Mouse (Mus musculus): Measurements from ENCODE around the gene Gclc. TPM values are rescaled to one million over a fixed set of nuclear protein-coding genes. Genes with fewer than 3 reads are reported as not detected.
A peak's percentile ranks its signal among the peaks of the same experiment; 100 is the strongest.

Gclc gene
- polyA plus RNA-seq, 1 experiment, result 13.0 TPM

- H3K27ac ChIP-seq (ENCODE audit: insufficient read depth, low read depth, low read length), result no peak overlapping the region
- no peak overlapping the region for H3K4me3 ChIP-seq (ENCODE audit: low read depth, low read length)
- no peaks in the 10 kb centered on the region for H3K27me3 ChIP-seq (ENCODE audit: control insufficient read depth, insufficient read depth, low read length)
- WGBS, result 93% methylated on average over 6 of the region's 6 CpGs
- TF ChIP-seq POLR2A (IDR thresholded peaks at IDR 0.05; ENCODE audit: low read depth, low read length) (no peak), CTCF (IDR thresholded peaks at IDR 0.05; ENCODE audit: extremely low read depth, insufficient read length, insufficient replicate concordance, low read depth, low read length) (no peak)
- no peaks in the 10 kb centered on the region for H3K4me1 ChIP-seq (ENCODE audit: control insufficient read depth, insufficient read depth, insufficient read length, low read length)
- H3K36me3 ChIP-seq (ENCODE audit: control insufficient read depth, insufficient read depth, low read length), result peaks cover 2% of the 10 kb centered on the region; the same call in 1 of the 2 replicates
Observed at GRCm38 (mm10) chr9:77770909-77771308, 16.6 kb downstream of the Gclc start.

- H3K4me1 ChIP-seq (ENCODE audit: control insufficient read depth, insufficient read depth, insufficient read length, low read length), result peaks cover 4% of the 10 kb centered on the region; the same call in 1 of the 2 replicates
- H3K27me3 ChIP-seq (ENCODE audit: control insufficient read depth, insufficient read depth, low read length), result no peaks in the 10 kb centered on the region
- no peak overlapping the region for H3K27ac ChIP-seq (ENCODE audit: insufficient read depth, low read depth, low read length)
- H3K36me3 ChIP-seq (ENCODE audit: control insufficient read depth, insufficient read depth, low read length), result peaks cover 5% of the 10 kb centered on the region
- no peak overlapping the region for H3K4me3 ChIP-seq (ENCODE audit: low read depth, low read length)
- 89% methylated on average over 5 of the region's 5 CpGs for WGBS
- TF ChIP-seq CTCF (IDR thresholded peaks at IDR 0.05; ENCODE audit: extremely low read depth, insufficient read length, insufficient replicate concordance, low read depth, low read length) (no peak), POLR2A (IDR thresholded peaks at IDR 0.05; ENCODE audit: low read depth, low read length) (no peak)
Observed at GRCm38 (mm10) chr9:77771330-77771729, 17.0 kb downstream of the Gclc start.

GRCm38 (mm10) chr9:77771765-77772383 lies 17.5 kb downstream of the Gclc start:
- Histone ChIP-seq H3K36me3 (ENCODE audit: control insufficient read depth, insufficient read depth, low read length) (peaks cover 6% of the 10 kb centered on the region), H3K4me3 (ENCODE audit: low read depth, low read length) (no peak overlapping the region), H3K27me3 (ENCODE audit: control insufficient read depth, insufficient read depth, low read length) (no peaks in the 10 kb centered on the region), H3K4me1 (ENCODE audit: control insufficient read depth, insufficient read depth, insufficient read length, low read length) (peaks cover 6% of the 10 kb centered on the region; the same call in 1 of the 2 replicates), H3K27ac (ENCODE audit: insufficient read depth, low read depth, low read length) (no peak overlapping the region)
- 81% methylated on average over 10 of the region's 10 CpGs for WGBS
- TF ChIP-seq POLR2A (IDR thresholded peaks at IDR 0.05; ENCODE audit: low read depth, low read length) (no peak), CTCF (IDR thresholded peaks at IDR 0.05; ENCODE audit: extremely low read depth, insufficient read length, insufficient replicate concordance, low read depth, low read length) (no peak)

GRCm38 (mm10) chr9:77776720-77777515 lies 22.6 kb downstream of the Gclc start:
- 33% methylated on average over 7 of the region's 7 CpGs for WGBS
- H3K36me3 ChIP-seq (ENCODE audit: control insufficient read depth, insufficient read depth, low read length), result peaks cover 29% of the 10 kb centered on the region
- no peaks in the 10 kb centered on the region for H3K27me3 ChIP-seq (ENCODE audit: control insufficient read depth, insufficient read depth, low read length)
- H3K27ac ChIP-seq (ENCODE audit: insufficient read depth, low read depth, low read length), result peak overlapping the region; percentile 35; the same call in 1 of the 2 replicates
- H3K4me3 ChIP-seq (ENCODE audit: low read depth, low read length), result no peak overlapping the region
- TF ChIP-seq POLR2A (IDR thresholded peaks at IDR 0.05; ENCODE audit: low read depth, low read length) (no peak), CTCF (IDR thresholded peaks at IDR 0.05; ENCODE audit: extremely low read depth, insufficient read length, insufficient replicate concordance, low read depth, low read length) (no peak)
- peaks cover 12% of the 10 kb centered on the region; the same call in 1 of the 2 replicates for H3K4me1 ChIP-seq (ENCODE audit: control insufficient read depth, insufficient read depth, insufficient read length, low read length)

- no peak overlapping the region for H3K4me3 ChIP-seq (ENCODE audit: low read depth, low read length)
- TF ChIP-seq POLR2A (IDR thresholded peaks at IDR 0.05; ENCODE audit: low read depth, low read length) (no peak), CTCF (IDR thresholded peaks at IDR 0.05; ENCODE audit: extremely low read depth, insufficient read length, insufficient replicate concordance, low read depth, low read length) (no peak)
- no peaks in the 10 kb centered on the region for H3K27me3 ChIP-seq (ENCODE audit: control insufficient read depth, insufficient read depth, low read length)
- 32% methylated on average over 5 of the region's 5 CpGs for WGBS
- H3K4me1 ChIP-seq (ENCODE audit: control insufficient read depth, insufficient read depth, insufficient read length, low read length), result peaks cover 12% of the 10 kb centered on the region
- H3K36me3 ChIP-seq (ENCODE audit: control insufficient read depth, insufficient read depth, low read length), result peaks cover 29% of the 10 kb centered on the region
- peak overlapping the region; percentile 53; the same call in 1 of the 2 replicates for H3K27ac ChIP-seq (ENCODE audit: insufficient read depth, low read depth, low read length)
Observed at GRCm38 (mm10) chr9:77777622-77778021, 23.3 kb downstream of the Gclc start.

GRCm38 (mm10) chr9:77779711-77780110 lies 25.4 kb downstream of the Gclc start:
- WGBS, result 96% methylated on average over 4 of the region's 4 CpGs
- H3K4me1 ChIP-seq (ENCODE audit: control insufficient read depth, insufficient read depth, insufficient read length, low read length), result peaks cover 12% of the 10 kb centered on the region
- TF ChIP-seq POLR2A (IDR thresholded peaks at IDR 0.05; ENCODE audit: low read depth, low read length) (no peak), CTCF (IDR thresholded peaks at IDR 0.05; ENCODE audit: extremely low read depth, insufficient read length, insufficient replicate concordance, low read depth, low read length) (no peak)
- H3K36me3 ChIP-seq (ENCODE audit: control insufficient read depth, insufficient read depth, low read length), result peaks cover 42% of the 10 kb centered on the region
- no peak overlapping the region for H3K27ac ChIP-seq (ENCODE audit: insufficient read depth, low read depth, low read length)
- H3K27me3 ChIP-seq (ENCODE audit: control insufficient read depth, insufficient read depth, low read length), result no peaks in the 10 kb centered on the region
- H3K4me3 ChIP-seq (ENCODE audit: low read depth, low read length), result no peak overlapping the region

Data from small intestine, adult 2 months (tissue).